Mouse (Mus musculus) forebrain, embryonic 16.5 days (tissue): ENCODE data around the gene Noa1. TPM values are rescaled to one million over a fixed set of nuclear protein-coding genes. Genes with fewer than 3 reads are reported as not detected.

Experiments used
- ATAC-seq: fragments of 200-750 bp; cut with Nextera tagmentation; 2 replicates; pipeline ENCODE4 v1.8.0; 2017; ENCODE audit warnings: mild to moderate bottlenecking, moderate library complexity
- H3K27ac ChIP-seq: fragments of 300-500 bp; sonication (generic); 2 replicates; pipeline ENCODE4 v1.5.1; 2014; ENCODE audit warnings: low read length, control low read depth
- H3K27me3 ChIP-seq: fragments of 300-500 bp; sonication (generic); replicated peaks from 2 replicates; pipeline ENCODE4 v1.6.1; 2014; ENCODE audit warnings: low read length; ENCODE audit not compliant: control insufficient read depth, insufficient read depth
- H3K36me3 ChIP-seq: fragments of 300-500 bp; sonication (generic); 2 replicates; pipeline ENCODE4 v1.6.1; 2014; ENCODE audit not compliant: control insufficient read depth, insufficient read depth
- H3K4me1 ChIP-seq: fragments of 300-500 bp; sonication (generic); replicated peaks from 2 replicates; pipeline ENCODE4 v1.6.1; 2014; ENCODE audit warnings: low read length; ENCODE audit not compliant: control insufficient read depth, insufficient read depth
- H3K4me2 ChIP-seq: fragments of 300-500 bp; sonication (generic); 2 replicates; pipeline ENCODE4 v1.6.1; 2014; ENCODE audit warnings: mild to moderate bottlenecking, low read length, control low read depth
- H3K4me3 ChIP-seq: fragments of 300-500 bp; sonication (generic); replicated peaks from 2 replicates; pipeline ENCODE4 v1.5.1; 2014; ENCODE audit warnings: mild to moderate bottlenecking, low read length, control low read depth
- H3K9ac ChIP-seq: fragments of 300-500 bp; sonication (generic); replicated peaks from 2 replicates; pipeline ENCODE4 v1.6.1; 2014; ENCODE audit warnings: low read depth, low read length, control low read depth
- H3K9me3 ChIP-seq: fragments of 300-500 bp; sonication (generic); 2 replicates; pipeline ENCODE4 v1.6.1; 2016; ENCODE audit warnings: low read length; ENCODE audit not compliant: control insufficient read depth
- WGBS: fragments of 180-500 bp; shearing (Covaris S2); extraction: QIAGEN DNeasy Blood & Tissue Kit; methylation state at CpG from one replicate; pipeline ENCODE4 v1.1.7; 2014; 5-methylcytosine and 5-hydroxymethylcytosine counted together
- polyA plus RNA-seq: library from polyadenylated mRNA; unstranded; fragments of >200 nt; fragmentation: Nextera tagmentation; extraction: Ambion mirVana; gene quantifications from 2 replicates; pipeline ENCODE4 v1.2.1, GENCODE M21; 2015

Gene Noa1
- 41.0 and 46.7 TPM in 2 replicates for polyA plus RNA-seq

- peak; percentile 95 for ATAC-seq
- H3K4me1 ChIP-seq = peaks cover 23% of the 10 kb centered on the region
- no peaks in the 10 kb centered on the region for H3K27me3 ChIP-seq
- H3K4me2 ChIP-seq = peak within 1 kb of the TSS; percentile 97
- peak within 1 kb of the TSS; percentile 88 for H3K4me3 ChIP-seq
- H3K9ac ChIP-seq = peak within 1 kb of the TSS; percentile 88
- under 1% methylated on average over 85 of the region's 85 CpGs for WGBS
- H3K27ac ChIP-seq = peak within 1 kb of the TSS; percentile 96
- peaks cover 5% of the 10 kb centered on the region; the same call in 1 of the 2 replicates for H3K36me3 ChIP-seq
- H3K9me3 ChIP-seq = no peaks in the 10 kb centered on the region
These were observed at the start of gene Noa1, which contains the start of gene Polr2b for GRCm38 (mm10) chr5:77309924-77310772. Noa1 (minus strand) TSS chr5:77310084. Polr2b (plus strand) TSS chr5:77310147.

DNA sequence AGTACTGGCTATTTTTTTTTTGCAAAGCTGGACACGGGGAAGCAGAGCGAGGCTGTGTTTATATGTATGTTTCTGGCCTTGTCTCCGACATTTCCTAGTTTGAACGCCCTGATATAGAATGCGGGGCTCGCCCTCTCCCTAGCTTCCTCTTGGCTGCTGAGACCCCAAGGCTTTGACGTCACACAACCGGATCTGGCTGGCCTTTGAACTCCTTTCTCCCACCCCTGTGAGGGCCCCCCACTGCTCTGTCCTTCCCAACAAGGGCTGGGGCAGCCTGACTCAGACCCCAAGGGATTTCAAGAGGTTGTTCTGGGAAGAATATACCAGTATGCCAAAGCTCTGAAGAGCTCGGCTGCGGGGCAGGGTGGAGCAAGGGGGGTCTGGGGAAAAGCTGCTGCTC lies 48.5 kb upstream of the Noa1 start:
- peak; percentile 37; the same call in 1 of the 2 replicates for ATAC-seq
- Histone ChIP-seq H3K4me3 (peak overlapping the region; percentile 36), H3K4me1 (no peaks in the 10 kb centered on the region; the same call in 1 of the 2 replicates), H3K36me3 (no peaks in the 10 kb centered on the region), H3K27ac (no peak overlapping the region), H3K27me3 (0 out of 2 replicates have a peak, but pooled peaks cover 3% of the 10 kb centered on the region), H3K9ac (peak overlapping the region; percentile 37), H3K4me2 (peak overlapping the region; percentile 52), H3K9me3 (no peaks in the 10 kb centered on the region)
- 8% methylated on average over 10 of the region's 10 CpGs for WGBS

- WGBS = 20% methylated on average over 22 of the region's 22 CpGs
- H3K4me1 ChIP-seq = no peaks in the 10 kb centered on the region; the same call in 1 of the 2 replicates
- ATAC-seq = peak; percentile 69
- H3K27ac ChIP-seq = no peak overlapping the region
- H3K9ac ChIP-seq = peak overlapping the region; percentile 37
- H3K4me3 ChIP-seq = peak overlapping the region; percentile 36
- H3K27me3 ChIP-seq = 0 out of 2 replicates have a peak, but pooled peaks cover 3% of the 10 kb centered on the region
- no peaks in the 10 kb centered on the region for H3K9me3 ChIP-seq
- peak overlapping the region; percentile 52 for H3K4me2 ChIP-seq
- no peaks in the 10 kb centered on the region for H3K36me3 ChIP-seq
These were observed 47.7 kb upstream of the Noa1 start for GRCm38 (mm10) chr5:77357405-77358149.

GRCm38 (mm10) chr5:77355307-77356265 lies 45.7 kb upstream of the Noa1 start:
- no peaks in the 10 kb centered on the region for H3K9me3 ChIP-seq
- 82% methylated on average over 19 of the region's 19 CpGs for WGBS
- no peak overlapping the region for H3K4me3 ChIP-seq
- no peak overlapping the region for H3K4me2 ChIP-seq
- 0 out of 2 replicates have a peak, but pooled peaks cover 3% of the 10 kb centered on the region for H3K27me3 ChIP-seq
- 0 out of 2 replicates have a peak, but pooled peaks cover 2% of the 10 kb centered on the region for H3K36me3 ChIP-seq
- no peaks in the 10 kb centered on the region; the same call in 1 of the 2 replicates for H3K4me1 ChIP-seq
- H3K9ac ChIP-seq = no peak overlapping the region
- ATAC-seq = no peak
- H3K27ac ChIP-seq = no peak overlapping the region

DNA sequence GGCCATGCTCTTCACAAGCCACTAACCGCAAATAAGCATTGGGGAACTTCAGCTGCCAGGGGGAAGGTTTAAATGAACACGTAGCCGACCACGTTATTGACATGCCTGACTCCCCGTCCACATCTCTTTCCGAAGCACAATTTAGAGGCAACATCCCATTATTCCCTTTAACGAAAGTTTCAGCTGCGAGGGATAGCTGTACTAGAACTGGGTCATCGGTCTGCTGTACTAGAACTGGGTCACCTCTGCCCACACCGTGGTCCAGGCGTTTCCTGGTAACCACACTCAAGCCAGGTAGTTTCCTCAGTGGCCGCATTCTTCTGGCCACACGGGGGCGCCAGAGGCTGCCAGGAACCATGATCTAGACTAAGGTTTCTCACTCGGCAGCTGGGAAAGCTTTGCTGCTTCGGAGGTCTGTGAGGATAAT lies 44.5 kb upstream of the Noa1 start:
- Histone ChIP-seq H3K4me2 (peak overlapping the region; percentile 44), H3K4me3 (peak overlapping the region; percentile 13), H3K36me3 (peaks cover 6% of the 10 kb centered on the region; the same call in 1 of the 2 replicates), H3K9me3 (no peaks in the 10 kb centered on the region), H3K4me1 (no peaks in the 10 kb centered on the region; the same call in 1 of the 2 replicates), H3K27ac (no peak overlapping the region), H3K27me3 (0 out of 2 replicates have a peak, but pooled peaks cover 3% of the 10 kb centered on the region), H3K9ac (no peak overlapping the region)
- ATAC-seq = peak; percentile 81
- 8% methylated on average over 16 of the region's 16 CpGs for WGBS

DNA sequence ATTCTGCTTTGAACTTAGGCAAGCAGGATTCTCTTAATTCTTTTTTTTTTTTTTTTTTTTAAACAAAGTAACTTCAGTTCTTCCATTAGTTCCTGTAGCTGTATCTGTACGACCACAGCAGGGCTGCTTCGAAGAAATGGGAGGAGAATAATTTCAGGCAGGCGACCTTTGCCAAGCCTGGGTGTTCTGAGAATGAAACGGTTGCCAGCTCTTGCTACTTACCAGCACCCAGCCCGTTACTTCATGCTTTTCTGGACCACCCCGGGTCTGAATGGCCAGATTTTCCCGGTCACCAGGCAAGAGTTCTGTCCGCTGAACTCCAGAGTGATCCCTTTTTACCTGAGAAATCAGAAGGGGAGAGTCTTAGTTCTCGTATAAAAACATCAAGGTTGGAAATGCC lies 41.8 kb upstream of the Noa1 start:
- ATAC-seq = no peak
- H3K4me2 ChIP-seq = no peak overlapping the region
- H3K4me3 ChIP-seq = no peak overlapping the region
- no peaks in the 10 kb centered on the region for H3K9me3 ChIP-seq
- 66% methylated on average over 9 of the region's 9 CpGs for WGBS
- H3K36me3 ChIP-seq = peaks cover 26% of the 10 kb centered on the region
- H3K27me3 ChIP-seq = 0 out of 2 replicates have a peak, but pooled peaks cover 3% of the 10 kb centered on the region
- no peaks in the 10 kb centered on the region; the same call in 1 of the 2 replicates for H3K4me1 ChIP-seq
- H3K9ac ChIP-seq = no peak overlapping the region
- no peak overlapping the region for H3K27ac ChIP-seq

GRCm38 (mm10) chr5:77349971-77350658 lies 40.2 kb upstream of the Noa1 start:
- Histone ChIP-seq H3K36me3 (peaks cover 34% of the 10 kb centered on the region), H3K4me1 (no peaks in the 10 kb centered on the region; the same call in 1 of the 2 replicates), H3K27me3 (no peaks in the 10 kb centered on the region), H3K9ac (no peak overlapping the region), H3K27ac (no peak overlapping the region), H3K4me3 (no peak overlapping the region), H3K9me3 (no peaks in the 10 kb centered on the region), H3K4me2 (no peak overlapping the region)
- no peak for ATAC-seq
- 92% methylated on average over 15 of the region's 15 CpGs for WGBS

- WGBS = 97% methylated on average over 8 of the region's 8 CpGs
- Histone ChIP-seq H3K4me1 (no peaks in the 10 kb centered on the region), H3K27ac (no peak overlapping the region), H3K9ac (no peak overlapping the region), H3K4me2 (no peak overlapping the region), H3K9me3 (no peaks in the 10 kb centered on the region), H3K4me3 (no peak overlapping the region), H3K36me3 (peaks cover 41% of the 10 kb centered on the region), H3K27me3 (no peaks in the 10 kb centered on the region)
- ATAC-seq = no peak
These were observed 39.0 kb upstream of the Noa1 start for GRCm38 (mm10) chr5:77348901-77349300.
